Mouse (Mus musculus): ENCODE measurements around the gene Snrpg. TPM values are rescaled to one million over a fixed set of nuclear protein-coding genes. Genes with fewer than 3 reads are reported as not detected.

Snrpg gene
- polyA plus RNA-seq, 1 experiment from 2014 or later = 234 TPM

DNA sequence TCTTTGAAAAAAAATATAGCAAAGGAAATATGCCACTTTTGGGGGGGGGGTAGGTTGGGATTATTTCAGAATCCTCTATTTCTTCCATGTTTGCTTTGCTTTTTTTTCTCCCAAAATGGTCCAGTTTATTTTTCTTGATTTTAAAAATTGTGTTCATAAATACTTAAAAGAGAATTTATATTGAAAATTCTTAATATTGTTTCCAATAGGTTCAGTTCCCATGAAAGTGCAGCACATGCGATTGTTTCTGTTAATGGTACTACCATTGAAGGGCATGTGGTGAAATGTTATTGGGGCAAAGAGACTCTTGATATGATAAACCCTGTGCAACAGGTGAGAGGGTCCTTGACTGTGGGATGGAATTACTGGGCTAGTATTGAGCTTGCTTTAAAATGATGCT lies 55.3 kb downstream of the Snrpg start, which contains the start of gene Gm44790:
Gene Gm44790 (plus strand): TSS at position 301 of the 400 bp plus-strand sequence.
- Histone ChIP-seq H3K4me2 (ENCODE audit: low read length) (no peak within 1 kb of the TSS), H3K36me3 (ENCODE audit: control insufficient read depth, insufficient read depth, low read length) (peaks cover 43% of the 10 kb centered on the region), H3K27me3 (replicated peaks; ENCODE audit: control insufficient read depth, insufficient read depth, low read length) (no peaks in the 10 kb centered on the region), H3K4me1 (ENCODE audit: control insufficient read depth, insufficient read depth, low read depth, low read length) (no peaks in the 10 kb centered on the region), H3K4me3 (ENCODE audit: low read length) (no peak within 1 kb of the TSS), H3K9me3 (ENCODE audit: control insufficient read depth, low read length) (no peaks in the 10 kb centered on the region), H3K27ac (ENCODE audit: low read depth, low read length) (no peak within 1 kb of the TSS), H3K9ac (ENCODE audit: low read depth, low read length) (no peak within 1 kb of the TSS)
- WGBS = 98% methylated on average over 1 of the region's 1 CpGs
- no peak for ATAC-seq

Other genes with a start within 250 kb of the Snrpg start
- 17.8 and 20.6 TPM in 2 replicates for gene Tgfa, start 176.1 kb upstream of the Snrpg start, polyA plus RNA-seq (2015; fragmentation: Nextera tagmentation; extraction: Ambion mirVana)
- gene Fam136a, start 5.7 kb upstream of the Snrpg start, polyA plus RNA-seq (2015; fragmentation: Nextera tagmentation; extraction: Ambion mirVana) = 112 and 114 TPM in 2 replicates
- 88.4 and 92.7 TPM in 2 replicates for gene Pcyox1, start 25.9 kb downstream of the Snrpg start, polyA plus RNA-seq (2015; fragmentation: Nextera tagmentation; extraction: Ambion mirVana)
- 232 and 270 TPM in 2 replicates for gene Tia1, start 32.9 kb downstream of the Snrpg start, polyA plus RNA-seq (2015; fragmentation: Nextera tagmentation; extraction: Ambion mirVana)
- not detected in 2 replicates for gene Gm44790, start 55.4 kb downstream of the Snrpg start, polyA plus RNA-seq (2015; fragmentation: Nextera tagmentation; extraction: Ambion mirVana)
- gene C87436, start 67.1 kb downstream of the Snrpg start, polyA plus RNA-seq (2015; fragmentation: Nextera tagmentation; extraction: Ambion mirVana) = 21.4 and 22.9 TPM in 2 replicates
- 123 and 163 TPM in 2 replicates for gene Pcbp1, start 155.0 kb downstream of the Snrpg start, polyA plus RNA-seq (2015; fragmentation: Nextera tagmentation; extraction: Ambion mirVana)

Measured in hindbrain, embryonic 16.5 days (tissue).